Mouse (Mus musculus) R1 (cell line): ENCODE measurements at regions not wholly inside any gene's neighbourhood (a gene's known extent, or its start where the extent isn't known, plus 50 kb on each side); places are given as distances from the start of the nearest gene placed in this dataset.

Source experiments
- DNase-seq: peaks from one replicate; pipeline ENCODE4 v3.0.0-alpha.2; 2018; ENCODE audit warnings: low read depth, low spot score

DNA sequence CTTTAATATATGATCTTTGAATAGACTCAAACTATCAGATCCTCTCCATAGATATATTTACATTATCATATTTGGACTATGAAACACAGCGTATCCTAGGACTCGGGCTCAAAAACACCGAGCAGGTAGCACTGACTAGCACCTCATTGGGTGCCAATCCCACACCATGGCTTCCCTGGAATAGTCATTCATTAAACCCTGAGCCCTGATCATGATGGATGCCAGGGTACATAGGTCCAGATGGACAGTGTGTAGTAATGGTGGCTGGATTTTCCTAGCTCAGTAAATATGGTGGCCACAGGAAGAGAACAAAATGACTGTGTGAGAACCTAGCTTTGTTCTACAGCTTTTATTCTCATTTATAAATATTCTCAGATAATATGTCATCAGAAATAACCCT, 390.1 kb upstream of the Nr2f2 start:
- no peak for DNase-seq

DNA sequence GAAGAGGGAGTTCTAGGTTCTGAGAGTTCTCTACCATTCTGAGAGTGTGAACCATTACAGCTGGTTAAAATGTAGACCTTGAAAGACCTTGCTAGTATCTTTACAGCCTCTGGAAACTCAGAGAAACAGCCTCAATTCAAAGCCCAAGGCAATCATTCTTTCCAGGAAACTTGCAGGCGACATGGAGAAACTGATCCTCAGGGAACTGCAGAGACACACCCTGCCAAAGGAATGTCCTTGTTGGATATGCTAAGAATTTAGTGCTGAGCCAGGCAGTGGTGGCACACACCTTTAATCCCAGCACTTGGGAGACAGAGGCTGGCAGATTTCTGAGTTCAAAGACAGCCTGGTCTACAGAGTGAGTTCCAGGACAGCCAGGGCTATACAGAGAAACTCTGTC, 388.3 kb upstream of the Nr2f2 start:
- peak; percentile 53 for DNase-seq

DNA sequence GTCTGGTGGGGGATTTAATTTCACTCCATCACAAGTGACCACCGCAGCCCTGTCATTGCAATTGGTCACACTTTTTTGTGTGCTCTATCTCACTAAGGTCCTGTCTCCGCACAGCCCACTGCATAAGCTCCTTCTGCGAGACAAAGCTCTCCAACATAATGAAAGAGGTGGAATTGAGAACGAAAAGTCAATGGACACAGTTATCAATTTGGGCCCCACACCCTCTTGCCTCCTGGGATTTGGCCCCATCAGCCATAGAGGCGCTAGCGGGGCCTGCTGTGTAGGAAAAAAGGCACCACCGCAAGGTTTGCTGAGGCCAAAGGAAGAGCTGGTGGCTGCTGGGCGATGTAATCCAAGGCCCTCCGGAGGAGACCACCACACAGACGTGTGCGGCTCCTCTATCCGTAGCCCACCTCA, 386.3 kb upstream of the Nr2f2 start:
- no peak for DNase-seq

DNA sequence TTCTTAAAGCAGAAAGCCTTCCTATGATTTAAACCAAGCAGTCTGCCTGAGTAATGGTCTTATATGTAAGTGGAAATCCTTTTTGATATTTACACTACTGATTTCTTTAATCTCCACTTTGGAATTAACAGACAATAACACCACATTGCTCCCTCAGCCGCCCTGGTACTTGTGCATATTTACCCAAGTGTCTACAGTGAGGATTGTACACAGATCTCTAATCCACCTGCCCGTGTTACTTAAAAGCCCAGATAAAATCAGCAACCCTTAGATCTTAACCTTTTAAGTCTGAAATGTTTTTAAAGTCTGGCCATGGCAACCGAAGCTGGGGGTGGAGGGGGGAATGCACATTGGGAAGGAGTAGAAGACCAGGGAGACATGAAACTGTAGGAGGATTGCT, 382.3 kb upstream of the Nr2f2 start:
- no peak for DNase-seq

GRCm38 (mm10) chr7:70748345-70748744, 381.8 kb upstream of the Nr2f2 start:
- DNase-seq = no peak

DNA sequence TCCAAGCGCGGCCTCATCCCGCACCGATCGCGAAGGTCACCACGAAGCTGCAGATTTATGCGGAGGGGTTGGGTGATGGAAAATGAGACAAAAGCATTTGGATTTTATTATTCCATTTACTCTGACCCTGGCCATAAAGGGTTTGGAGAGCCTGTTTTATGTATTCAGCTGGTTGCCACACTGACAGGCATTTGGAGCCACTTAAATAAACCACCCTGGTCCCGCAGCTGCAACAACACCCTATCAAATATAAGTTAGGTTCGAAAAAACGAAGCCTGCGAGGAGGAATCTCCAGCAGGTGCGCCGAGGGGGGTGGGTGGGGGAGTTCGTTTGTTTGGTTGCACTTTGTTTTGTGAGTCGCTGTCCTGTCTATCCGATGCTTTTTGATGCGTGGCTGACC, 377.8 kb upstream of the Nr2f2 start:
- DNase-seq = no peak

DNA sequence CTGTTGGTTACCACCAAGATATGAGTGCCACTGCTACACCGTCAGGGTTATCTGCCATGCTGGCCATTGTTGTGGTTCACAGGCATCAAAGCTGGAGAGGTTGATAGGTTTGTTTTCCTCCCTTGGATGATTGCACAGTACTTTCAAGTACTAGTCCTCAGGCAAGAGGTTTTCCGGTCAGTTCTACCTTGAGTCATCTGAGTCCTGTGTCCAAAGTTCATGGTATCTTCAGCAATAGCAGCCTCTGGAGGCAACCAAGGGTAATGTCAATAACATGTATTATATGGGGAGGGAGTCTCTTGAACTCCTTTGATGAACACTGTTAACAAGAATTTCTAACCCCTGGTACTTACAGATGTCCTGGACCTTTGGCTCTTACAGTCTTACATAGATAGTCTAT, 369.1 kb upstream of the Nr2f2 start:
- no peak for DNase-seq

- DNase-seq = no peak
Measured at GRCm38 (mm10) chr7:70733501-70733900, 367.0 kb upstream of the Nr2f2 start.

DNA sequence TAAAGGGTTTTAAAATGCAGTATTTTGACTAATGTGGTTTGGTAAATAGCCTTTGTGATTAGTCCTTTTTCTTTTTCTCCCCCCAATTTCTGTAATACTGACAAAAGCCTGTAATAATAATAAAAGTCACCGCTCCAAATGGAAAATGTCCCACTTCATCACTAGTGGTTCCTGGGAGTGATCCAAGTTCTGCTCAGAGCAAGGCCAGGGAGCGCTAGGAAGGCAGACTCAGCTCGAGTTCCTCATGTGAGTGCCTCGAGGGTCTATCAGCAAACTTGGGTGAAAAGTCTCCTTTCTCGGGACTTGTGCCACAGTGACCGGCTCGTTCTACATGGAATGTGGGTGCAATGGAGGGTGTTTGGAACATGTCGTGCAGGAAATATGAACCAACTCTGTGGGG, 363.4 kb upstream of the Nr2f2 start:
- no peak for DNase-seq

DNA sequence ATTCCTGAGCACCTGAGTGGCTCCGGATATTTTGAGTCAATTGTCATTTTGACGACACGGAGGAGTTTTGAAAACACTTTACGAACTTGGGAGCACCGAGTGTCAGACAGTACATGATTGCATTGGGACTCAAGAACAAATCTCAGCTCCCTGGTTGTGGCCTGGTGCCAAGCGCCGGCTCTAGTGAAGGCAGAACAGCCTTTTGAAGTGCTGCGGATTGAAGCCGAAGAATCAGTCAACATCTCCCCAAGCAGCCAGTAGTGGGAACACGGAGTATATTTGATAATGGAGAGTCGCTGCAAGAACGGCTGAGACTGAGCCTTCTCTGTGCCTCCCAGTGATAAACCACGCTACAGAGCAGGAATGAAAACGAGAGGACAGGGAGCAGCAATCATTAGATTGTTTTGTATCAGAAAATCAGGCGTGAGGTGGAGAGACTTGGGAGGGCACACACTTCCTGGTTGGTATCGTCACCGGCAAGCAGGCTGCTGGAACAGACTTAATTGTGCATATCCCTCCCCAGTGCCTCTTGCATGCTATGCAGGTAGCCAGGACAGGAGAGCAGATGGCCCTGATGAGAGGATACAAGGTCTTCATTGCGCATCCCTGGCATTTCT, 351.7 kb upstream of the Nr2f2 start:
- no peak for DNase-seq

- DNase-seq = no peak
Measured at GRCm38 (mm10) chr7:70717608-70718007, 351.1 kb upstream of the Nr2f2 start.

GRCm38 (mm10) chr7:70716811-70717458, 350.4 kb upstream of the Nr2f2 start:
- no peak for DNase-seq

DNA sequence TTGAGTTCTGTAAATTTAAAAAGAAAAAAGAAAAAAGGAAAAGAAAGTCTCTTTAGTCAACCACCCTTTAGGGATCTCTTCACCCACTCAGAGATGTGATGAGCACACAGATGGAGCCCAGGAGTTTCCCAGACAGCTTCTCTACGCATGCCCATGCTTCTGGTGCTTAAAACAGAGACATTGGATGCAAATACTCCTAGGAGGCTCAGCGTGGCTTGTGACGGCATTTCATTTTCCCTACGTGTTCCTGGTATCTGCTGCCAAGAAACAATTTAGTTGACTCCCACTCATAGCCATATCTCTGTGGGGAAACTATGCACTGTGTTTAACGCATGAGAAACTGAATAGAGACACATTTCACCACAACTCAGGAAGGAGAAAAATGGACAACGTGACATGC, 345.6 kb upstream of the Nr2f2 start:
- DNase-seq = no peak

GRCm38 (mm10) chr7:70706281-70706680, 339.7 kb upstream of the Nr2f2 start:
- DNase-seq = no peak

DNA sequence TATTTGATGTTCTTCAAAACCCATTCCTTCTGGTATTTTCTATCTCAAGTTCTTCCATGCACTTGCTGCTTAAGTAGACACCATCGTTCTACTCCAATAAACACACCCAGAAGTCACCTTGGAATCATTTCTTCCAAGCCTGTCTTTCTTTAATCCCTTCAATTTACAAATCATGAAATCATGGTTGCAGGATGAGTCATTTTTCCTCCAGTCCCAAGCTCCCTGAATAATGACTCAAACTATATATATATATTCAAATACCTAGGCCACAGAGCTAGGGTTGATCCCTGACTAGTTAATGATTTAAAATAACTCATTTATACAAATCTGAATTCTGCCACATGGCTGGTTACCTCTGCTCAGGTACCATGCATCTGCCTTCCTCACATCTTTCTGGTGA, 337.2 kb upstream of the Nr2f2 start:
- DNase-seq = no peak

- no peak for DNase-seq
Measured at GRCm38 (mm10) chr7:70700461-70700860, 333.9 kb upstream of the Nr2f2 start.

DNA sequence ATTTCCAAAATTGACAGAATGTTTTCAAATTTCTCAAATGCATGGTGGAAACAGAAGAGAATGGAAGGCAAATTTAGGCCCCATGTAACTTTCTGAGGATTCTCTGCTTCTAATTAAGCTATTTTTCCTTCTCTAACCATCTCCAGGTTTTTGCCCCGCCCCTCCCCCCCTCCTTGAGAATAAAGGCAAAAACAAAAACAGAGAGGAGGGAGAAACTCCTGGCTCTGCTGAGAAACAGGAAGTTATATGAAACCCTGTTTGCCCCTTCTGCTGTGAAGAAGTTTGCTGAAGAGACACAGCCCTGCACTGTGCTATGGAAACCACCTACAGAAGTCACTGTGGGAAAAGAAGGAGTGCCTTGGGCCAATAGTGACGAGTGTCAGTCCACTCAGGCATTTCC, 332.9 kb upstream of the Nr2f2 start:
- no peak for DNase-seq

DNA sequence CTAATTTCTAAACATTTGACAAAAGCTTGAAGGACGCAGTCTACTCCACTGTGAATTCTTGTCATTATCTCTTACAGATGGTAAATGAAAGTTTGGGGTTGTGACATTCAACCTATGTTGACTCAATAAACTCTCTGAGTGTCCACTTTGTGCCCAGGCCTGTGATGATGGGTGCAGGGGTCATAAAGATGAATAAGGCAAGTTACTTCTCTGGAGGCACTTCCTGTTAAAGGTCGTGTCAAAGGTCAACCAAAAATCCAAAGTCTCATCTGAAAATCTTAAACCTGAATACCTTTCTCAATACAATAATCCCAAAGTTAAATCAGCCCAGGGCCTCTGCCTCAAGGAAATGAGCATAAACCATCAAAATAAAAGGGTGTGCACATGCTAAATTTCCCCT, 332.5 kb upstream of the Nr2f2 start:
- no peak for DNase-seq

DNA sequence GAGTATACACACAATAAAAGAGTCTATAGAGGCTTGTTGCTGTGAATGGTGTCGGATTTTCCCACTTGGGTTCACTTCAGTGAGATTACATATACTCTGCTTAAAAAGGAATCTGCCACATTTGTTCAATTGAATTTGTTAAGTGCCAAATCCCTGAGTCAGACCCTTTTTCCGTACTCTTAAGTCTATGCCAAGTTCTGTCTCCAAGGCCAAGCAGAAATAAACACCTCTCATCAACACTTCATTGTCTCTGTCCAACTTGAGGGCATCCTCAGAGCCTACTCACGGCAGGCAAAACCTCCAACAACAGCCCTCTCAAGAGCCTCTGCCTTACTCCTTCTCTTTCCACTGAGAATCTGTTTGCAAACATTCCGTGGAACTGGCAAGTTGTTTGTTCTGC, 325.6 kb upstream of the Nr2f2 start:
- DNase-seq = no peak

DNA sequence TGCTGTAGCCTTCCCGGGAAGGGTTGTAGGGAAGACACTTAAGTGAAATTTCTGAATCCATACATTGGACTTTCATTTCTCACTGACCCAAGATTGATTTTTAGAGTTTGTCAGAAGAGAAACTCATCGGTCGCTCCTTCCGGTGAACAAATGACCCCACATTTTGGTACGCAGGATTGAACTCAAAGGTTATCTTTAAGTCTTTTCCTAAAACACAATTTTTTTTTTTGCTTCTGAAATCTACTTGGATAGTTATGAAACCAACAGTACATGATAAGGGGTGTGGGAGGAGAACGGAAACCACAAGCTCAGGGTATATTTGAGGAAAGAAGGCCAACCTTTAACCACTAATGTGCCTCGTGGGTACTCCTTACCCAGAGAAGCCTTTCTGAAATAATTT, 324.3 kb upstream of the Nr2f2 start:
- no peak for DNase-seq

DNA sequence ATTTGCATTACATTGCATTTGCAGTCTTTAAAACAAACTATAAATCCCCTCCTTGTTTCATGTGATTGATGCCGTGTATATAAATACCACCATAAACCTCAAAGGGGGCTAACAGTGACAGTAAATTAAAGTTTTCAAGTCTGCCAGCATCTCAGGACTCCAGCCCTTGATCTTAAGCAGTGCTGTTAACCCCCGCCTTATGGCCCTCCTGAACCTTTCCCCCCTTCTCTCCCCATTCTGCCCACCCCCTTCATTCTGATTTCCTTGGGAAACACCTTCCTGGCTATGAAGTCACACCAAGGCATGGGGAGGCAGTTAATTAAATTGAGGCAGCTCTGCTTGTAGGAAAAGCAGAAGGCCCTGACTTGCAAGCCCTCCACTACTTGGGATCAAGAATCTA, 302.5 kb upstream of the Nr2f2 start:
- no peak for DNase-seq

DNA sequence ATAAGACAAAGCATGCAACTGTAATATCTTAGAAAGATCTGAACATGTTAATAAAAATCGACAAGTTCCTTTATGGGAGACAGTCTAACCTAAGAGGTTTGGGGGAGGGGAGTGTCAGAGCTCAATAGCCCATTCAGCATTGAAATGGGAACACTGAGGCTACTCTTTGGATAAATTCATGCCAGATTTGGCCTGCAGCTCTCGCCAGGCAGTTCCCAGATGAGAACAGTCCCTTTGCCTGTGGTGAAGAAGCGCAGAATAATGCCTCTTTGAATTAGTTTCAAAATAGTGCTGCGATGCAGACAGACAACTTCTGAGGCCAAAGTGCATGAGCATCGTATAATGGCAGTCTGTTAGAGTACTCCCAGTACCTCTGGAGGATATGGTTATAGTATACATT, 293.6 kb upstream of the Nr2f2 start:
- no peak for DNase-seq

DNA sequence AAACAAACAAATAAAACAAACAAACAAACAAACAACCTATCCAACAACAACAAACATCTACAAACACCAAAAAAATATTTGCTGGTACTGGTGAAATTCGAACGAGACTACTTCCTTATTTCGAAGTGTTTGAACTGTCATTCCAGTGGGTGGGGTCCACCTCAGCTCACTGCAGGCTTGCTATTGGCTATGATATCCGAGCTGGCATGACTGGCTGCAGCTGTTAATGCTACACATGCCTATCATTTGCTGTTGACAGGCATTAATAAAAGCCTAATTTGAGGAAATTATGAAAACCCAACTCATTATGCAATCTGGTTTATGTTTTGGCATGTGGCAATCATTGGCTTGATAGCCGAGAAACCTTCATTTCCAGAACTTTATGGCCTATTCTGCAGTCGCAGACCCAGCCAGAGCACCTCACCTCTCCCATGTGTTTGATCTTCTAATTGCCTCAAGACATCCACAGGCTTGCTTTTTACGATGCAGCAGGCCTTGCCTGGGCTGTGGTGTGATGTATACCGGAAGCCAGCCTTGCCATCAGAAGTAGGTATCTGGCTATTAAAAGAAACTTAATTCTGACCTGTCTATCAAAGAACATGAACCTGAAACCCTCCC, 283.3 kb upstream of the Nr2f2 start:
- no peak for DNase-seq
